ENCODE assay signal across 7 mouse cellular contexts in genomic region chr17:31636277-31636941, GRCm38 (mm10). TPM values are rescaled to one million over a fixed set of nuclear protein-coding genes. Genes with fewer than 3 reads are reported as not detected.
DNase-seq lines count a peak whose midpoint lies in the region; ATAC-seq and TF ChIP-seq lines count a peak whose summit lies in the region.

No protein-coding gene starts in this region.

- peak overlapping the region; percentile 45 for H3K4me3 ChIP-seq in lung, postnatal 0 days (ENCODE audit: low read depth, low read length)
- H3K4me3 ChIP-seq in forebrain, embryonic 12.5 days (replicated peaks) = peak overlapping the region; percentile 49
- H3K4me3 ChIP-seq in limb, embryonic 14.5 days (replicated peaks; ENCODE audit: low read length) = peak overlapping the region; percentile 55
- H3K4me3 ChIP-seq in stomach, embryonic 15.5 days (replicated peaks) = peak overlapping the region; percentile 54

- DNase-seq in lung, postnatal 0 days (ENCODE audit: low spot score) = peak; percentile 21
- no peak for DNase-seq in lung, postnatal 25 days (ENCODE audit: low spot score)
- DNase-seq in limb, embryonic 14.5 days (ENCODE audit: low spot score) = no peak
- DNase-seq in cerebellum, adult 11-12 months = no peak
- no peak for DNase-seq in urinary bladder, postnatal 14 days (ENCODE audit: low spot score)

- H3K9ac ChIP-seq in lung, postnatal 0 days (replicated peaks; ENCODE audit: low read depth) = peak overlapping the region; percentile 19; the same call in 1 of the 2 replicates
- H3K9ac ChIP-seq in forebrain, embryonic 12.5 days = peak overlapping the region; percentile 58
- peak overlapping the region; percentile 45 for H3K9ac ChIP-seq in limb, embryonic 14.5 days (ENCODE audit: low read depth, low read length, severe bottlenecking)
- H3K9ac ChIP-seq in stomach, embryonic 15.5 days = peak overlapping the region; percentile 41; the same call in 1 of the 2 replicates

- H3K27ac ChIP-seq in lung, postnatal 0 days (ENCODE audit: low read length) = no peak overlapping the region
- no peak overlapping the region for H3K27ac ChIP-seq in forebrain, embryonic 12.5 days
- H3K27ac ChIP-seq in limb, embryonic 14.5 days (replicated peaks; ENCODE audit: low read depth, low read length) = no peak overlapping the region
- 0 out of 2 replicates have a peak overlapping the region, but pooled peaks have one; percentile 16 for H3K27ac ChIP-seq in stomach, embryonic 15.5 days

- no peak for ATAC-seq in lung, postnatal 0 days
- ATAC-seq in forebrain, embryonic 12.5 days (ENCODE audit: low FRiP score) = peak; percentile 41
- ATAC-seq in limb, embryonic 14.5 days (ENCODE audit: low FRiP score, low read depth) = no peak
- ATAC-seq in stomach, embryonic 15.5 days (ENCODE audit: insufficient read depth, low FRiP score, low read depth) = peak; percentile 40; the same call in 1 of the 2 replicates

- no peak for TF ChIP-seq EP300 in lung, postnatal 0 days (IDR thresholded peaks at IDR 0.05)

- H3K27me3 ChIP-seq in lung, postnatal 0 days (replicated peaks; ENCODE audit: insufficient read depth, low read length) = no peaks in the 10 kb centered on the region
- peaks cover 32% of the 10 kb centered on the region for H3K27me3 ChIP-seq in forebrain, embryonic 12.5 days
- peaks cover 17% of the 10 kb centered on the region for H3K27me3 ChIP-seq in limb, embryonic 14.5 days (ENCODE audit: control insufficient read depth, insufficient read depth, low read length)
- H3K27me3 ChIP-seq in stomach, embryonic 15.5 days (replicated peaks) = peaks cover 11% of the 10 kb centered on the region; the same call in 1 of the 2 replicates

- no peak for TF ChIP-seq CTCF in lung, postnatal 0 days (IDR thresholded peaks at IDR 0.05)

- H3K4me1 ChIP-seq in lung, postnatal 0 days (ENCODE audit: insufficient read depth, low read depth, low read length) = peaks cover 5% of the 10 kb centered on the region
- peaks cover 26% of the 10 kb centered on the region for H3K4me1 ChIP-seq in forebrain, embryonic 12.5 days
- H3K4me1 ChIP-seq in limb, embryonic 14.5 days (ENCODE audit: control insufficient read depth, insufficient read depth, low read length) = peaks cover 8% of the 10 kb centered on the region
- H3K4me1 ChIP-seq in stomach, embryonic 15.5 days = peaks cover 16% of the 10 kb centered on the region

- TF ChIP-seq POLR2A in limb, embryonic 14.5 days (IDR thresholded peaks at IDR 0.05; ENCODE audit: borderline replicate concordance, extremely low read depth, insufficient read depth, insufficient read length) = no peak

- H3K4me2 ChIP-seq in lung, postnatal 0 days (replicated peaks; ENCODE audit: low read depth, low read length) = peak overlapping the region; percentile 89
- peak overlapping the region; percentile 88 for H3K4me2 ChIP-seq in forebrain, embryonic 12.5 days
- peak overlapping the region; percentile 97 for H3K4me2 ChIP-seq in limb, embryonic 14.5 days (replicated peaks; ENCODE audit: low read depth, low read length, severe bottlenecking)
- H3K4me2 ChIP-seq in stomach, embryonic 15.5 days = peak overlapping the region; percentile 100

- H3K36me3 ChIP-seq in lung, postnatal 0 days (ENCODE audit: insufficient read depth, low read length) = no peaks in the 10 kb centered on the region
- H3K36me3 ChIP-seq in forebrain, embryonic 12.5 days (replicated peaks) = no peaks in the 10 kb centered on the region
- H3K36me3 ChIP-seq in limb, embryonic 14.5 days (ENCODE audit: control insufficient read depth, insufficient read depth, low read length) = no peaks in the 10 kb centered on the region
- H3K36me3 ChIP-seq in stomach, embryonic 15.5 days = no peaks in the 10 kb centered on the region

- WGBS in lung, postnatal 0 days = 6% methylated on average over 45 of the region's 45 CpGs
- 5% methylated on average over 45 of the region's 45 CpGs for WGBS in forebrain, embryonic 12.5 days
- WGBS in limb, embryonic 14.5 days = 7% methylated on average over 40 of the region's 45 CpGs
- WGBS in stomach, embryonic 15.5 days = 5% methylated on average over 45 of the region's 45 CpGs

- H3K9me3 ChIP-seq in lung, postnatal 0 days (ENCODE audit: low read length) = no peaks in the 10 kb centered on the region
- H3K9me3 ChIP-seq in forebrain, embryonic 12.5 days = no peaks in the 10 kb centered on the region
- no peaks in the 10 kb centered on the region for H3K9me3 ChIP-seq in limb, embryonic 14.5 days (ENCODE audit: control insufficient read depth, low read length)
- no peaks in the 10 kb centered on the region for H3K9me3 ChIP-seq in stomach, embryonic 15.5 days

RNA-seq across cellular contexts. Expression of gene Cbs, which starts 0.6 kb away (rescaled TPM):
- 1.2 and 1.4 TPM in 2 replicates for polyA plus RNA-seq in lung, postnatal 0 days (2015; fragmentation: Nextera tagmentation; extraction: Ambion mirVana)
- polyA plus RNA-seq in forebrain, embryonic 12.5 days (2016; fragmentation: Nextera tagmentation; extraction: Ambion mirVana) = 2.6 and 2.7 TPM in 2 replicates
- polyA plus RNA-seq in limb, embryonic 14.5 days (2012; rRNA removed) = 4.7 and 4.8 TPM in 2 replicates
- 3.9 and 4.6 TPM in 2 replicates for polyA plus RNA-seq in limb, embryonic 14.5 days (2014; fragmentation: Nextera tagmentation; extraction: Ambion mirVana)
- 24.5 and 38.2 TPM in 2 replicates for polyA plus RNA-seq in stomach, embryonic 15.5 days (2015; fragmentation: Nextera tagmentation; extraction: Ambion mirVana)

RNA-seq across cellular contexts. Expression of gene U2af1, which starts 22.3 kb away (rescaled TPM):
- 151 and 161 TPM in 2 replicates for polyA plus RNA-seq in lung, postnatal 0 days (2015; fragmentation: Nextera tagmentation; extraction: Ambion mirVana)
- polyA plus RNA-seq in forebrain, embryonic 12.5 days (2016; fragmentation: Nextera tagmentation; extraction: Ambion mirVana) = 379 and 385 TPM in 2 replicates
- 248 and 345 TPM in 2 replicates for polyA plus RNA-seq in limb, embryonic 14.5 days (2012; rRNA removed)
- polyA plus RNA-seq in limb, embryonic 14.5 days (2014; fragmentation: Nextera tagmentation; extraction: Ambion mirVana) = 151 and 167 TPM in 2 replicates
- 301 and 311 TPM in 2 replicates for polyA plus RNA-seq in stomach, embryonic 15.5 days (2015; fragmentation: Nextera tagmentation; extraction: Ambion mirVana)

RNA-seq across cellular contexts. Expression of gene Cryaa, which starts 41.2 kb away (rescaled TPM):
- 0.76 and 1.2 TPM in 2 replicates for polyA plus RNA-seq in lung, postnatal 0 days (2015; fragmentation: Nextera tagmentation; extraction: Ambion mirVana)
- not detected in 2 replicates for polyA plus RNA-seq in forebrain, embryonic 12.5 days (2016; fragmentation: Nextera tagmentation; extraction: Ambion mirVana)
- polyA plus RNA-seq in limb, embryonic 14.5 days (2012; rRNA removed) = 0.05 and 0.06 TPM in 2 replicates
- polyA plus RNA-seq in limb, embryonic 14.5 days (2014; fragmentation: Nextera tagmentation; extraction: Ambion mirVana) = 0.26 TPM in 1 of 2 replicates, not detected in the other
- polyA plus RNA-seq in stomach, embryonic 15.5 days (2015; fragmentation: Nextera tagmentation; extraction: Ambion mirVana) = 0.21 TPM in 1 of 2 replicates, not detected in the other

Comparison
In these comparisons a context has a peak if more than half of its experiments do, and no peak if none do; other contexts are left out.
1. ATAC-seq: peak in forebrain, embryonic 12.5 days (single experiment) and stomach, embryonic 15.5 days (single experiment); none in lung, postnatal 0 days (single experiment) and limb, embryonic 14.5 days (single experiment).
2. Peak in every context shown above with its lines, with median percentiles within 50 percentile points of each other: H3K4me2 ChIP-seq, H3K4me3 ChIP-seq and H3K9ac ChIP-seq.